Mouse (Mus musculus) cerebellum, adult 11 months (tissue): ENCODE results near the gene Spa17.

ENCODE experiments used
- DNase-seq: peaks from one replicate; pipeline ENCODE4 v3.0.0; 2022

The Spa17 gene

DNA sequence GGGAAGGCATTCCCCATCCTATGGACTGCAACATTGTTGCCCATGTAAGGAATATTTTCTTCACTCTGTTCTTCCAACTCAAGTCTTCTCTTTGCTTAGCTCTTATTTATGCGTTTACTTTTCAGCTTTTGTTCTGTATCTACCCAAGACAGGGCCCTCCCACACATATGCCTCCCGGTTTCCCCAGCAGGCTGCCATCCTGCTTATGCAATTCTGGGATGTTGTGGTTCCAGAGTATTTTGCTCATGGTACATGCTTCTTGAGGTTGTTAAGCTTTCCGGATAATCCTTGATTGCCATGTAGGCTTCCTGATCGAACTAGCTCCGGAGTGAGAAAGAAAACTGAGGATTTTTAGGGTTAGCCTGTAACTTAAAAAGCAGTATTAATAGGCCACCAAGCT lies 1.7 kb upstream of the Spa17 start:
- no peak for DNase-seq

DNA sequence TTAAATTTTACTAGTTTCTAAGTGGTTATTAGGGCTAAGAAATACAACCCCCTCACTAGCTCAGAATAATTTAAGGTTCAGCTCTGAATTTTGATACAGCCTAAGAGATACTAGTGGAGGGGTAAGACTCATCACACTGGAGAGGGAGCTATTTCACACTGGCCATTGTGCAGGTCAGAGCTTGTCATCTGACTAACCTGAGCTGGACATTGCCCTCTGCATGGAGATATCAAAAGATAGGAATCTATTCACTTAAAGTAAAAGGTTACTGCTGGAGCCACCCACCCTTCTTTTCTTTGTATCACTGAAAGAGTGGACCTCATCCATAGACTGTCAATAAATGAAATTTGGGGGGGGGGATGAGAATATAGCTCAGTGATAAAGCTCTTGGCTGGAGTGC lies 794 bp upstream of the Spa17 start:
- no peak for DNase-seq

DNA sequence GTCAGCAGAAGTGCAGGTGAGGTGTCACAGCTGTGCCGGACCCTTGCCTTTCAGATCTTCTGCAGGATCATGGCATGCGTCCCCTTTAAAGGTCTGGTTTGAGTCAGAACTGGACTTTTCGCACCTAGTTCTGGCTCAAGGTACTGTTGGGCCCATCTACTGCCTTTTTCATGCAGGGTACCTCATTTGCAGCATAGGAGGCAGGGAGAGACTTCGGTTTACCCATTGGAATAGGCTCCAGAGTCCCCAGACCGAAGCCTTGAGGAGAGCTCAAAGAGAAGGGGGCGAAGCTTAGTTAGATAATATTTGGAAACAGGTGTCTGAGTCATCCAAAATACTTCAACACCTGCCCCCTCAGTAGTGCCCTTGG lies 374 bp upstream of the Spa17 start:
- DNase-seq = no peak

DNA sequence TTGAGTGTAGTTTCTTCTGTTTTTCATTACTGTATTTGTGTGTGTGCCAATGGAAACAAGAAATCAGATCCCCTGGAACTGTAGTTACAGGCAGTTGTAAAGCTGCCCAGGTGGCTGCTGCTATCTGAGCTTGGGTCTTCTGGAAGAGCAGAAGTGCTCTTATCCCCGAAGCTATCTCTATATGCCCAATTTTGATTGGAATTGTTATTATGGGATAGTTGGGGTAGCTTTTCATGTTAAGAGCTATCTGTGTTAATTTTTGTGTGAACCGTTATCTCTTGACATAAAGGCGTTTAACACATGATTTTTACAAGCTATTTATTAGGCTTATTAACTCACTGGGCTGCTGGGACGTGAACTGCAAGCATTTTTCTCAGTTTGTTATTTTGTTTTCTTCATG lies 4.0 kb downstream of the Spa17 start:
- DNase-seq = no peak

DNA sequence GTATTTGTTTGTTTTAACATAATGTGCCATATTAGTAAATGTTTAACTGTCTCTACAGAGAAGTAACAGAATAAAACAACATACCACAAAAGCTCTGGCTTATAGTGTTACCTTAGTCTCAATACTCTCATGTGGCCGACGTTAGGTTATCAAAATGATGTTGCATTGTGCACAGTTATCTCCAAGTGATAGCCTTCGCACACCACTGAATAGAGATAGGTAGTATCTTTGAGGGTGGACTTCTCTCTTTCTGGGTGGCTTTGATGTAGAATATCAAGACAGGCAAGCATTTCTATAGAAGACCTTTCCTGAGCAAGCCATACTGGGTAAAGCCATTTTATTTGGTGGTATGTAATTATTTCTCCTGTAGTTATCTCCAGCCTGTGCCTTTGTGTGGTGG lies 8.4 kb downstream of the Spa17 start:
- DNase-seq = no peak

DNA sequence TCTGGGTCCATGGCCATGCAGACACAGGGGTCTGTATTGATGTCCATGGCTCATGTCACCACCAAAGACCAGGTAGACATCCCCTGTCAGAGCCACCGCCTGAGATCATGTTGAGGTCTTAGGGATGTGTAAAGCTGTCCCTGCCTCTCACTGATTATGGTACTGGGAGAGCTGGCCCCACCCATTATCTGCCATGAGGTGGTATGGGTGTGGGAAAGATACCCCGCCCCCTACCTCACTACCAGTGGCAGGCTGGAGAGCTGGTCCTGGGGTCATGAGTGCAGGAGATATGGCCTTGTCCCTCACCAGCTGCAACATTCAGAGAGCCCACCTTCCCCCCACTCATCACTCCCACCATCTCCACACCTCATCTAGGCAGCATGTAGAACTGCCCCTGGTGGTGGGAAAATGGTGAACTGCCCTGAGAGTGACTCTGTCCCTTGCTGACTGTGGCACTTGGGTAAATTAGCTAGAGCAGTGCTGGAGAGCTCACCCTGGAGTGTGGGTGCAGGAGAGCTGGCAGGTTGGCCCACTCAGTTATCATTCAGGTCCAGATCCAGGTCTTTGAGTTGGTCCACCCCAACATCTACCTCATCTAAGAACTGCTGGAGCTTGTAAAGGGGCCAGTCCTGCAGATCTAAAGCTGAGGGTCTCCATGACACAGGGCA lies 12.8 kb downstream of the Spa17 start:
- DNase-seq = no peak

DNA sequence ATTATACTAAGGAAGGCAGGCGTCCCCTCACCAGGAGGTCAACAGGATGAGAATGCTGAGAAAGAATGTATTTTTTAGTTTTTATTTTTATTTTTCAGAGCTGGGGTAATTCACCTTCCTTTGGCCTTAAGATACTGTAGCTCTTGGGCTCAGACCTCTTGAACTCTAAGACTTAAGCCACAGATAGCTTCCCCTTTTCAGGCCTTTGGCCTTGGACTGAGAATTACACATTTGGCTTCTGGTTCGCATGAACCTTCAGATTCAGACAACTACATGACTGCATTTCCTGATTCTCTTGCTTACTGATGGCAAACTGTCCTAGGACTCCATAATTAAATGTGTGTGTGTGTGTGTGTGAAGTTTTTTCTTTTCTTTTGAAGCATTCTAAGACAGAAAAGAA lies 14.9 kb downstream of the Spa17 start:
- DNase-seq = no peak

DNA sequence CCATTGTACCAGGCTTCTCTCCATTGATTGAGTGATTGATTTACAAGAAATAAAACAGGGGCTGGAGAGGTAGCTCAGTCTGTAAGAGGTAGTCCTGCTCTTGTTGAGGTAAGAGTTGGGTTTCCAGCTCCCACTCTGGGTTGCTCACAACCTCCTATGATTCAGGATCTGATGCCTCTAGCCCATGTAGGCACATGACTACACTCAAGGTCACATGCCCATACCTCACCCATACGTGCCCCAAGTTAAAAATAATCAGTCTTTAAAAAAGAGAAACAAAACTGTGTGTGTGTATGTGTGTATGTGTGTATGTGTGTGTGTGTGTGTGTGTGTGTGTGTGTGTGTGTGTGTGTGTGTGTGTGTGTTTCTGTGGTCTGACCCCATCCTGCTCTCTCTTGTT lies 18.0 kb downstream of the Spa17 start:
- DNase-seq = no peak

DNA sequence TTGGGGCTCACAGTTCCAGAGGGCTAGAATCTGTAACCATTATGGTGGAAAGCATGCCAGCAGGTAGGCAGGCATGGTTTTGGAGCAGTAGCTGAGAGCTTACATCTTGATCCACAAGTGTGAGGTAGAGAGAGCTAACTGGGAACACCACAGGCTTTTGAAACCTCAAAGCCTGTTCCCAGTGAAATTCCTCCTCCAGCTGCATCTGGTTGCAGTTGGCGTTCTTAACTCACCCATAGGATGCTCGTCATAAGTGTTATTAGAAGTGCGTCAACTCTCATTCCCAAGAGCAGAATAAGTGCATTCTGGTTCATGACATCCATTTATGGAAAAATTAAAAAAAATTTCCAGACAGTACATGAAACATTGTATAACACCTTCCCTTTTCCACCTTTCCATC lies 19.8 kb downstream of the Spa17 start:
- DNase-seq = no peak

DNA sequence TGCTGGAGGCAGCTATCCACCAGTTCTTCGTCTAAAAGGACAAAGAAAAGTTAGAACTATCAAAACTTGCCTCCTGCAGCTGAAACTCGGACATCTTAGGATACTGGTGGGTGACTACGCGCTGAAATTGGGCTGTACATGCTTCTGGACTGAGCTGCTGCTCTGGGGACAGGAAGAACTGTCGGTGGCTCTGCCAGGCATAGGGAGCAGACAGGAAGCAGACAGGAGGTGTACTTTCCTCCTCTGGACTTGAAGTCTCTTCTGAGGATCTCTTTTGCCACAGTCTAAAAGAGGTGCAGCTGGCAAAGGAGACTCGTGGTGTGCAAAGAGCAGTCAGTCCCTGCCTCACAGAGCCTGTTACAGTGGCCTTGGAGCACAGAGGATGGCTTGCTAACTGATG lies 20.9 kb downstream of the Spa17 start:
- DNase-seq = no peak

DNA sequence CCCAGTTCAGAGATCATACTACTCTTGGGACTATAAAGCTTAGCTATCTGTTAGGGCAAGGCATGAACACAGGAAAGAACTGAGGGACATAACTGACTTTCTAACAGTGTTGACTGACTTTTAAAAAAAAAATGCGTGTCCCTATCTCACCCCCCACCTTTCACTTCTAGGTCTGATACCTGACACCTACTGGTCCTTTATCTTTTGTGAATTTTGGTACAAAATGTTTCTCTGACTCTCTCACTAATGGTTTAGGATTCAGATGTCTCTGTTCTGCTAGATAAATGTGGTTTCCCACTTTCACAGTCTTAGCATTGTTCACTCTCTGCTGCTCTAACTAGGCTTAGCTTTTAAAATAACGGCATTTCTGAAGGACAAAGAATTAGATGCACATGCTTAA lies 21.5 kb downstream of the Spa17 start:
- no peak for DNase-seq

DNA sequence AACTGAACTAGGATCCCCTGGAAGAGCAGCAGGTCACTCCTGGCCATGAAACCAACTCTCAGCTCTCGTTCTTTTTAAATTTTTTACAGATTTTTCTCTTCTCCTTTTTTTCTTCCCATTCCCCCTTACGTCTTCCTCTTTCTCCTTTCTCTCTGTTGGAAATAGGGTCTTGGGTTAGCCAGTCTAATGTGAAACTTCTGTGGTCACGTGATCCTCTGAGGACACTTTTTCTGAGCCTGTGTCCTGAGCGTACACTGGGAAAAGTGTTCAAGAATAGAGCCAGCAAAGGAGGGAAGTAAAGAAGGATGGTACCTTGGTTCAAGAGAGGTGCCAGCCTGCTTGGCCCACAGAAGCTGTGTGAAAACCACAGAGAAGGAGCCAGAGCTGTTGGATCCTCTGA lies 23.1 kb downstream of the Spa17 start:
- DNase-seq = no peak

DNA sequence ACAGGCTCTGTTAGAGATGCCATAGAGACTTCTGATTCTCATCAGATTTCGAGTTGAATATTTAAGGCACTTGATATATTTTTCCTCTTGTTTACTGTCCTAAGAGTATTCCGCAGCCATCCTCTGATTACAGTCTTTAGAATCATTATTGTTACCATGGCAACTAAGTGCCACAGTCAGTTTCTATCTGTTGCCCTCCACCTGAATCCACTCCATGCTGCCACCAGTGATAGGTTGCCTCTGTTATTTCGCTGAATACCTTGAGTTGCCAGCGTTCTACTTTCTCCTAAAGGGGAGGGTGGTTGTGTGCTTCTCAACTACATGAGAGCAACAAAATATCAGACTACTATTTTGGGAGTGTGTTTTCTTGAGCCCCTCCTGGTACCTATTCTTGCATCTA lies 26.8 kb downstream of the Spa17 start:
- DNase-seq = no peak

DNA sequence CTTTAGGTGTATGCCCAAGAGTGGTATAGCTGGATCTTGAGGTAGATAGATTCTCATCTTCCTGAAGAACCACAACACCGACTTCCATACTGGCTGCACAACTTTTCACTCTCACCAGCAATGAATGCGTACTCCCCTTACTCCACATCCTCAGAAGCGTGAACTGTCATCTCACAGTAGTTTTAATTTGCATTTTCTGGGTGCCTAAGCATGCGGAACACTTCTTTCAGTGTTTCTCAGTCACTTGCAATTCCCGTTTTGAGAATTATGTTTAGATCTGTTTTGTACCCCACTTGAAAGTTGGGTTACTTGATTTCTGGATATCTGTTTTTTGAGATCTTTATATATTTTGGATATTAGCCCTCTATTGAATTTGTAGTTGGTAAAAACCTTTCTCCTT lies 29.9 kb downstream of the Spa17 start:
- no peak for DNase-seq

DNA sequence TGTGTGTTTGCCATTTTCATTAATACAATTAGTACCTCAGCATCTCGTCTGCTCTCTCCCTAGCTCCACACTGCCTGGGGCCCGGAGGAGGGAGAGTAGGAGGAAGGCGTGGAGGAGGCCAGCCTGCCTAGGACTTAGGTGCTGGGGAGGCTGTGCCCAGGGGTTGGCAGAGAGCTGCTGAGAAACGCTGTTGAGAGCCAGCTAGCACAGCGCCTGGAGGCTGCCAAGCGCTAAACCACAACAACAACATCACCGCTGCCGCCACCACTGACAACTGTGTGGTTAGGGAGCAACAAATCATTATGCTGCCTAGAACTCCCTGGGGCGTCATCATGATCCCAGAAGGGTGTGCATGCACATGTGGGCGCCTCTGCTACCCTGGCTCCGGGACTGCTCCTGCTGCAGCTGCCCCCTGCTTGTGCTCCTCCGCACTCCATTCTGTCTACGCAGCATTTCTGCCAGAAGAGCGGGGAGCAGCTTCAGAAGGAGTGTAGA lies 37.0 kb downstream of the Spa17 start:
- DNase-seq = no peak

DNA sequence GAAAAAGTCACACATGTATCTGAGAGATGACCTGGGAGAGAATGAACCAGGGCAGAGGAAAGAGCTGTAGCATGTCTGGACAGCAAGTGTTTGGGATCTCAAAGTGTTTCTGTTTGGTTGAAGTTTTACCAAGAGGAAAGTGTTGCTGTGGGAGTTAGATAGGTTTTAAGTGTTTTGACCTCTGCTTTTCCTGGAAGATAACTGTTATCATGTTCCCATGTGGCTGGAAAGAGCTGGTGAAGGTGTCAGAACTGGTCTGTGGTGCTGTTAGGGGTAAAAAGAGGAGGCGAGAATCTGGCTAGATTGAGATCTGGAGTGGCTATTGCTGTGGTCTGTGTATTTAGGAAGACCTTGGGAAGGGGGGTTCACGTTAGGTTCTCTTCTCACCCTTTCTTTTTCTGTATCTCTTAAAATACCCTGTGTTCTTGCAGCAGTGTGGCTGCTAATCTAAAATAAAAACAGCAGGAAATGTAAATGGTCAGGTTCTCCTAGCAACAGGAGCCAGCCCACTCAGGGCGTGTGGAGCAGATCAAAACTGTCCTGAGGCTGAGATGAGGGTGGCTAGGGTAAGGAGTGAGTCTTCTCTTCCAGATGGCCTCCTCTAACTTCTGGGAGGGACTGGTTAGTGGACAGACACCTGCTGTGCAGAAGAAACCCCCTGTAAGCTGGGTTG lies 41.2 kb downstream of the Spa17 start:
- DNase-seq = no peak

DNA sequence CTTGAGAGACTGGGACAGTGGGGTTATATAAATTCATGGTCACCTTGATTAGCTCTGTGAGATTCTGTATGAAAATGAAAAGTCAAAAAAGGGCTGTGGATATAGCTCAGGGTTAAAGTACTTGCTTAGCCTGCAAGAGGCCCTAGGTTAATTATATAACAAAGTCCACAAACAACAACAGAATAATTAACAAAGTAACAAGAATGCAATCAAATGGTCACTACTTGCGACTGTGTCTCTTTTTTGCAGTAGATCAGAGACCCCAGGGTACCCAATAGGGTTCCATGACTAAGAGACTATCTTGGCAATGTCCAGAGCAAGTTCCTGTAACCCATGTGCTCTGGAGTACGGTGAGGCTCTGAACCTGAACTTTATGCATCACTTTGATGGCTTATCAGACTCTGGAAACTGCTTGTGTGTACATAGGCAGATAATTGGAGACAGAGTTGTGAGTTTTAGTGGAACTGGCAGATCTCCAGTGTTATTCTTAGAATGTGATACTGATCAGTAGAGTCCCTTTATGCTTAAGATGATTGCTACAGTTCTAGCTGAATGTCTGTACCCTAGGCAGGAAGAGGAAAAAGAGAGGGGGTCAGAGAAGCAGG lies 44.2 kb downstream of the Spa17 start:
- no peak for DNase-seq

DNA sequence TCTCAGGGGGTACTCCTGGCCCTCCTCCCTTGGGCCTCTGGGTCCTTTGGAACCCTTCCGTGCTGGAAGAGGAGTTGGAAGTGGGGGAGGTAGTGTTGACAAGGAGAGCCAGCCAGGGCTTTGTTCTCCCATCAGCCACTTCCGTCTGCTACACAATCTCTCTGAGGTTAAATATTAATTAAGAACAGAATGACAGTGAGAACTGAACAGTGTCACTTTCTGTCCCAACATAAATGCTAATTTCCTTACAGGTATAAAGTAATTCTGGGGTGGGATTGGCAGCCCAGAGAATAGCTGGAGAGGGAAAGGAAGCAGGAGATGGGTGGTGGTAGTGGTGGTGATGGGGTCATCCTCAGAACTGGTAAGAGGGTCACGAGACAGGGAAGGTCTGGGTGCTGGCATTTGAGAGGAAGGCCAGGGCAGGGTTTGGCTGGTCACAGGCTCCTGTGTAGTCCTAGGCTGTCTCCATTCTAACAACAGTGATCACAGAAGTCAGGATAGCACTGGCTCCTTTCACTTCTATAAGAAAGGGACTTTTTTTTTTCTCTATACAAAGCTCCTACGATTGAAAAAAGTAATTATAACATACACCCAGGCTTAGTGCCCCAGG lies 44.8 kb downstream of the Spa17 start:
- no peak for DNase-seq

DNA sequence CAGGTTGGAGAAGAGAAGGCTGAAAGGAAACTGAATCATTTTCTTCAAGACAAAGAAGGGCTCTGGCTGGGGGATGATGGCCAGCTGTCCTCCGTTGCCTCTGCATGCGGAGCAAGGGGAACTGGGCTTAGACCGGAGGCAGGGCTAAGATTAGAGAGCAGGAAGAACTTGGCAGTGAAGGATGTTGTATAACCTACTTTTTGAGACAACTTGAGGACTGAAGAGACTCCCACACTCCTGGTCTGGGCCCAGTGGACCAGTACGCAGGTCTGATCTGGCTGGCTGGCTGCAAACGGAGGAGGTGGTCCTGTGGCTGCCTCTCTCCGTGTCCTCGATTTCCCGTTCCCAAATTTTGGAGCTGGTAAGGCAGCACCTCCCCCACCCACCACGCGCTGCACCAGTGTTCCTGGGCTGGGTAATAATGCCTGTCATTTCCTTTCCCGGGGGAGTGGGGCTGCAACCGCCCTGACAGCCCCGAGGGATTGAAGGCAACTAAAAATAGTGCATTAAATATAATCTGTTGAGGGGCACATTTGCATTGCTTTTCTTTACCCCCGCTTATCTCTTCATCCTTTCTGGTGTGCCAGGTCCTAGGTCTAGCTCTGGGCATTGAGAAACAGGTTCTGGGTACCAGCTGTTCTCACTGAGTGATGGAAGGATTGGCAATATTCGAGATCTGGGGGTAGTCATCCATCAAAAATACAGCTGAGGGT lies 45.5 kb downstream of the Spa17 start:
- DNase-seq = no peak

DNA sequence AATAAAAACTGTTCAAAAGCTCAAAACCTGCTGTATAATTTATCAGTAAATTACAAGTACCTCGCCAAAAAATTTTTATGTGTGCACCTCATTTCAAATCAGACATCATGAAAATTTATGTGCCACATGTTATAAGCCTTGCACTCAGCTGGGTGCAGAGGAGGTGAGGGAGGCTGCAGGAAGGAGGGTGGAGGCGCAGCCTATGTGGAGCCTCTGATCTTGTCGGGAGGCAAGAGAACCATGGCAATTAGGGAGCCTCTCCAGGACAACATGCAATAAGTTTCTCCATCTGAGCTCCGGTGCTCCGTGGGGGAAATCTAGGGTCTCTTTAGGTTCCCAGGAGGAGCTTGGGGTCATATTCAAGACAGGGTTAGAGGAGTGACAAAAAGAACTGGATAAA lies 46.1 kb downstream of the Spa17 start:
- DNase-seq = no peak

DNA sequence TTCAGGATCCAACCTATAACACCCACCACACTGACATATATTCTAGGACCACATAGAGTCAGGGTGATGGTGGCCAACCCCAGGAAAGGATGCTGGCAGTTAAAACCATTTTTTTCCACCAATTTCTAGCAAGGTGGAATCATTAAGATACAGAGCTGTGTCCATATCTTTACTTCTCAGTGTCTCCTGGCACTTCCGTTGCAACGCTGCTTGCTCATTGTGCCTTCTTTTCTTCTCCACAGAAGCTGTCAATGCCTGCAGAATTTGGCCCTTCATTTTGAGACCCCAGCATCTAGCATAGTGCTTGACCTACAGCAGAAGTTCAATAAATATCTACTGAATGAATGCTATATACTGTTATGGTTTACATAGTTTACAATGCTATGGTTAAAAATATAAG lies 46.5 kb downstream of the Spa17 start:
- no peak for DNase-seq

DNA sequence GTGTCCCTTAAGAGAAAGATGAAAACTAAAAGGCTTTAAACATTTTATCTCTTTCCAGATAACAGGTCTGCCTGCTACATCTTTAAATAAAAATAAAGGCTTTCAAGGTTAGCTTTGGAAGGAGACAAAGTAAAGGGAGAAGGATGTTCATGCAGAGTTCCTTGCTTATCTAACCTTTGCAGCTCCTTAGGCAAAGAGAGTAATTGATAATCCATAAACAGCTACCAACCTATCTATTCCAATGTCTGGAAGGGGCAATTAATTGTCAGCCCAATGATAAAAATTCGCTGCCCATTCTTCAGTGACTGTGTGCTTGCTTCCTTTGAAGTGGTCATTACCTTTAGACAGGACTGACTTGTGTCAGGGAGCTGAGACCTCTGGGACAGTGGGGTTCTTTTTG lies 49.7 kb downstream of the Spa17 start:
- DNase-seq = no peak

DNA sequence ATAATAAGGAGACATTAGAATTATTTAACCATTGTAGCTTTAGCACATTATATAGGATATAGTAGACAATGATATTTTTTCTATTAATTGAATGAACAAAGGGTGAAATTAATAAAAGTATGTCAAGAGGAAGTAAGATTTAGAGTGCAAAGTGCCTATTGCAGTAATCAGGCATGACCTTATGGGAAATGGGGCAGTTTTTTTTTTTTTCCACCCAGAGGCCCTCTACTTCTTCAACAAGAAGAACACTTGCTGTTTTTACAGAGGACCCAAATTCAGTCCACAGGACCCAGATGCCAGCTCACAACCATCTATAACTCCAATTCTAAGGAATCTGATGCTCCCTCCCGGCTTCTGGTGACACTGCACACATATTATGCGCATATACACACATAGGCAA lies 52.9 kb downstream of the Spa17 start:
- DNase-seq = no peak

DNA sequence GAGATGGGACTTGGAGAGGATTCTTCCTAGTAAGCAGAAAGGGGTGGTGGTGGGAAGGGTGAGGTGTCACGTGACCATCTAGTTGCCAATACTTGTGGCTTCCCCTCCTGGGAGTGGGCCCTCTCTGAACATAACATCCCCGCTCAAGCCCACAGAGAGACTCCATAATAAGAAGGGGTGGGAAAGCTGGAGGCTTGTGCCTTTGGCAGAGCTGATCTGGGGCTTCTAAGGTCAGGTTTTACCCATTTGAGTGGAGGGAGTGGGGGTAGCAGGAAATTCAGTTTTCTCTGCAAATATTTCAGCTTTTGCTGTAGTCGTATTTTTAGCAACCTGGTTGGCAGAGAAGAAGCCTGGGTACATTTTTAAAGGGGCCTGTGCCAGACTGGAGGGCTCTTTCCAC lies 57.2 kb downstream of the Spa17 start:
- no peak for DNase-seq
